Mouse (Mus musculus): Measurements from ENCODE around the gene St8sia4.

DNA sequence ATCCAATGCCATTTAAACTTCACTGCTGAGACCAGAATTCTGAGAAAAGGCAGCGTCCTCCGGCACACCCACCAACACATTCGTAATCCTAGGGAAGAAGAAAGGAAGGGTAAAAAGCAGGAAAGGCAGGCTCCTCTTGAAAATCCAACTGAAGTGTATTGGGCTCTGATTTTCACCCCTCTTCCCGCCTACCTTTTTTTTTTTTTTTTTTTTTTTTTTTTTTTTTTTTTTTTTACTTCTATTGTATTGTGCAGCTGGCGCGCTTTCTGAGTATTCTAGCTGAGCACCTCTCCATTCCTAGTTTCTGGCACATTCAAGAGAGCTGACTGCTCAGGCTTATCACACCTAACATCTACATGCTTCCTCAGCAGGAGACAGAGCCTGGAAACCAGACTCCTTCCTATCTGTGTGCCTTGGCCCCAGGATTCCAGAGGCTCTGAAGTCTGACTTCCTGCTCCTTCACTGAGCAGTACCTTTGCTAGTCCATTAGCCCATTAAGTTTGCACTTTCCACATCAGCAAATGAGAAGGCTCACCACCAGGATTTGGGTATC lies 958 bp upstream of the St8sia4 start:
- TF ChIP-seq MYOG (IDR thresholded peaks at IDR 0.05; ENCODE audit: control insufficient read depth, extremely low read depth, insufficient read length) = no peak
- no peak for TF ChIP-seq CTCF (IDR thresholded peaks at IDR 0.05; ENCODE audit: control insufficient read depth, insufficient read depth, insufficient read length)
- TF ChIP-seq MAX (IDR thresholded peaks at IDR 0.05) = no peak
- no peak for TF ChIP-seq CEBPB (IDR thresholded peaks at IDR 0.05; ENCODE audit: low read depth)
- TF ChIP-seq USF1 (IDR thresholded peaks at IDR 0.05; ENCODE audit: low read depth) = no peak
- no peak for TF ChIP-seq MYOD1 (IDR thresholded peaks at IDR 0.05; ENCODE audit: control insufficient read depth, insufficient read length, low read depth)
- no peak for TF ChIP-seq FOSL1 (IDR thresholded peaks at IDR 0.05; ENCODE audit: insufficient read depth, low read length, poor library complexity, severe bottlenecking)

Data from C2C12 (cell line).